Mouse (Mus musculus) forebrain, embryonic 14.5 days (tissue): ENCODE measurements at regions not wholly inside any gene's neighbourhood (a gene's known extent, or its start where the extent isn't known, plus 50 kb on each side); places are given as distances from the start of the nearest gene placed in this dataset.

Source experiments
- ATAC-seq: fragments of 200-750 bp; cut with Nextera tagmentation; 2 replicates; pipeline ENCODE4 v1.8.0; 2017; ENCODE audit warnings: mild to moderate bottlenecking, moderate library complexity
- DNase-seq: peaks from one replicate; pipeline ENCODE4 v3.0.0-alpha.2; 2015; ENCODE audit warnings: low spot score
- H3K27ac ChIP-seq: fragments of 300-500 bp; sonication (generic); 2 replicates; pipeline ENCODE4 v1.5.1; 2014; ENCODE audit warnings: low read depth, mild to moderate bottlenecking, control low read depth, low read length, moderate library complexity
- H3K27me3 ChIP-seq: fragments of 300-500 bp; sonication (generic); replicated peaks from 2 replicates; pipeline ENCODE4 v1.6.1; 2014; ENCODE audit warnings: low read length, control low read depth, mixed read lengths; ENCODE audit not compliant: control insufficient read depth, insufficient read depth
- H3K36me3 ChIP-seq: fragments of 300-500 bp; sonication (generic); 2 replicates; pipeline ENCODE4 v1.6.1; 2014; ENCODE audit warnings: low read length, control low read depth; ENCODE audit not compliant: control insufficient read depth, insufficient read depth
- H3K4me1 ChIP-seq: fragments of 300-500 bp; sonication (generic); 2 replicates; pipeline ENCODE4 v1.6.1; 2014; ENCODE audit warnings: antibody characterized with exemption, low read length, control low read depth; ENCODE audit not compliant: control insufficient read depth, insufficient read depth
- H3K4me2 ChIP-seq: fragments of 300-500 bp; sonication (generic); 2 replicates; pipeline ENCODE4 v1.6.1; 2014; ENCODE audit warnings: mild to moderate bottlenecking, control low read depth, low read length
- H3K4me3 ChIP-seq: fragments of 300-500 bp; sonication (generic); 2 replicates; pipeline ENCODE4 v1.5.1; 2014; ENCODE audit warnings: low read depth, low read length, control low read depth
- H3K9ac ChIP-seq: fragments of 300-500 bp; sonication (generic); 2 replicates; pipeline ENCODE4 v1.6.1; 2014; ENCODE audit warnings: mild to moderate bottlenecking, low read length, control low read depth, moderate library complexity
- H3K9me3 ChIP-seq: fragments of 300-500 bp; sonication (generic); replicated peaks from 2 replicates; pipeline ENCODE4 v1.6.1; 2016; ENCODE audit warnings: low read length, control low read depth, mixed read lengths; ENCODE audit not compliant: control insufficient read depth
- WGBS: fragments of 180-500 bp; shearing (Covaris S2); extraction: QIAGEN DNeasy Blood & Tissue Kit; methylation state at CpG from one replicate; pipeline ENCODE4 v1.1.7; 2014; 5-methylcytosine and 5-hydroxymethylcytosine counted together

DNA sequence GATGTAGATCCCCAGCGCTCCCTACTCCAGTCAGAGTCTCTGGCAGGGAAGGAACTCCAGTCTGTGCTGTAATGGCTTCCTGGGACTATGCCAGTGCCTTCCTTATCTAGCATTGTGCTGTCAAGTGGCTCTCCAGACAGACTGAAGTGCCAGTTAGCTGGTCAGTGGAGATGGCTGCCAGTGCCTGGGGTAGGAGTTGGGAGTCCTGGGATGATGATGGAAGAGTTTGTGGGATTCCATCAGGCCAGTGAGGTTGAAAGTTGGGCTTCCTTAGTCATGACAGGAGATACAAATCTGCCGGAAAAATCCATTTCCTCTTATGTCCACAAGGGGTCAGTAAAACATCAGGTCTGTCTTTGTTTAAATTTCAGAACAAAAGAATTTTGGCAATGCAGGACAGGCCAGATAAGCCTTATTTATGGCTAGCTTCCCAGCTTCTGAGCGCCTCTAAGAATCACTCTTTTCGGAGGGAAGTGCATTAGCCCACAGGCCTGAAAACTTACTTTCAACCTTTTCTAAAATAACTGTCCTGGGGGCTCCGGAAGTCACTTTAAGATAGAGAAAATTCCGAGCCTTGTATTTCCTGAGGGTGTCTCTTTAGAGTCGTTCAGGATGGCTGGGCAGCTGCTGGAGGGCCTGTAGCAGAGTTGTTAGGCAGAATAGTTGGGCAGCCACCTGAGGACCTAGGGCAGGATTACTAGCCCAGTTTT is 79.5 kb upstream of the Camk1g start:
- 0 out of 2 replicates have a peak overlapping the region, but pooled peaks have one; percentile 9 for H3K9ac ChIP-seq
- DNase-seq, result peak; percentile 90
- no peaks in the 10 kb centered on the region for H3K4me1 ChIP-seq
- no peaks in the 10 kb centered on the region for H3K9me3 ChIP-seq
- H3K4me3 ChIP-seq, result no peak overlapping the region
- ATAC-seq, result peak; percentile 76
- H3K4me2 ChIP-seq, result no peak overlapping the region
- no peaks in the 10 kb centered on the region for H3K36me3 ChIP-seq
- H3K27me3 ChIP-seq, result no peaks in the 10 kb centered on the region
- peak overlapping the region; percentile 72 for H3K27ac ChIP-seq
- 19% methylated on average over 7 of the region's 7 CpGs for WGBS

DNA sequence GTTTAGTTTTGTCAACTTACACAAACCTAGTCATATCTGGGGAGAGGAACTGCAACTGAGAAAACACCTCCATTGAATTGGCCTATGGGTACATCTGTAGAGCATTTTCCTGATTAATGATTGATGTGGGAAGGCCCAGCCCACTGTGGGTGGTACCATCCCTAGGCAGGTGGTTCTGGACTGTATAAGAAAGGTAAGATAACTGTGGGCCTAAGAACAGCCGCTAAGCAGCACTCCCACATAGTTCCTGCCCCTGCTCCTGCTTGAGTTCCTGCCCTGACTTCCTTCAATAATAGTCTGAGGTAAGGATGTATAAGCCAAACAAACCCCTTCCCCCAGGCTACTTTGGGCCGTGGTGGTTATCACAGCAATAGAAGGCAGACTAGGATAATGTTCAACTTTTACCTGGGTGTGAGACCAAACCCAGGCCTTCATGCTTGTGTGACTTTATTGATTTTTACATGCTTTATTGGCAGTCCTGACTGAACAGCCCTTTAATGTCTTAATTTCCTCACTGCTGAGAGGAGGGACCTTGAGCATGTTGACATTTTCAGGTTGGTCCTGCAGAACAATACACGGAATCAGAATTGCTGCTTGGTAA is 78.8 kb upstream of the Camk1g start:
- H3K4me3 ChIP-seq, result no peak overlapping the region
- no peaks in the 10 kb centered on the region for H3K36me3 ChIP-seq
- H3K27me3 ChIP-seq, result no peaks in the 10 kb centered on the region
- DNase-seq (no peak), ATAC-seq (no peak)
- no peaks in the 10 kb centered on the region for H3K4me1 ChIP-seq
- H3K27ac ChIP-seq, result no peak overlapping the region; the same call in 1 of the 2 replicates
- H3K4me2 ChIP-seq, result no peak overlapping the region
- H3K9me3 ChIP-seq, result no peaks in the 10 kb centered on the region
- 70% methylated on average over 3 of the region's 3 CpGs for WGBS
- no peak overlapping the region for H3K9ac ChIP-seq

DNA sequence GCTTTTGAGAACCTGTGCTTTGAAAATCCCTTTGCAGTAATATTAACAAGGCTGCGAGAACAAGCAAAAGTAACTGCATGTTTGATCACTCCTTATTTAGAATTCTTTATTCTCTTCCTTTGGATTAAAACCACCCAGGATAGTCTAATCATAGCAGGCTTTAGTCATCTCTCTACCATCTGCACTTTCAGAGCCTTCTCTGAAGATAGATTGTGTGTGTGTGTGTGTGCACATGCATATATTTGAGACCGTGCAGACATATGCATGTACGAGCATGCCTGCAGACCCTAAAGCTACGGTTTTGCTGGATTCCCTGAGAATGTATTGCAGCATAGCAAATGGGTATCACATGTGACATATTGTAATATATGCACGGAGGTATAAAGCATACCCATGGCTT is 77.5 kb upstream of the Camk1g start:
- Histone ChIP-seq H3K27ac (no peak overlapping the region), H3K4me2 (no peak overlapping the region), H3K4me1 (no peaks in the 10 kb centered on the region), H3K4me3 (no peak overlapping the region), H3K36me3 (no peaks in the 10 kb centered on the region), H3K27me3 (no peaks in the 10 kb centered on the region), H3K9me3 (no peaks in the 10 kb centered on the region), H3K9ac (no peak overlapping the region)
- WGBS, result 87% methylated on average over 5 of the region's 5 CpGs
- no peak for ATAC-seq
- DNase-seq, result no peak

DNA sequence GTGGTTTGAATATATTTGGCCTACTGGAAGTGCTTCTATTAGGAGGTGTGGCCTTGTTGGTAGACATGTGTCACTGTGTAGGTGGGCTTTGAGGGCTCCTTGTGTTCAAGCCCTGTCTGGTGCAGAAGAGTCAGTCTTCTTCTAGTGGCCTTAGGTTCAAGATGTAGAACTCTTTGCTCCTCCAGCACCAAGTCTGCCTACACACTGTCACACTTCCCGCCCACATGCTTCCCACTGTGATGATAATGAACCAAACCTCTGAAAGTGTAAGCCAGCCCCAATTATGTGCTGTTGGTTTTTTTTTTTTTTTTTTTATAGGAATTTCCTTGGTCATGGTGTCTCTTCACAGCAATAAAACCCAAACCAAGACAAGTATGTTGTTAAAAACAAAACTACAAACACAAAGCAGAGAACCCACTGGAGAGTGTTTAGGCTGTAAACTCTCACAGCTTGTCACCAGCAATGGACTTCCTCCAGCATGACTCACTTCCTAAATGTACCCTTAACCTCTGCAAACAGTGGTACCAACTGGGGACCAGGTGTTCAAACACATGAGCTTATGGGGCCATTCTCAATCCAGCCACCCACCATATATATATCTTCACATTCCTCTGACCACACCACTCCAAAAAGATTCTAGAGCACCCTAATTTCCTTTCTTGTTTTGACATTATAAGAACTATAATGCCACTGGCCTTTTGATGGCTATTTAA is 74.0 kb upstream of the Camk1g start:
- DNase-seq (no peak), ATAC-seq (no peak)
- Histone ChIP-seq H3K4me3 (no peak overlapping the region), H3K9ac (no peak overlapping the region), H3K27me3 (no peaks in the 10 kb centered on the region; the same call in 1 of the 2 replicates), H3K27ac (no peak overlapping the region), H3K4me1 (no peaks in the 10 kb centered on the region), H3K4me2 (no peak overlapping the region), H3K9me3 (no peaks in the 10 kb centered on the region), H3K36me3 (no peaks in the 10 kb centered on the region)
- WGBS, result 59% methylated on average over 1 of the region's 1 CpGs

DNA sequence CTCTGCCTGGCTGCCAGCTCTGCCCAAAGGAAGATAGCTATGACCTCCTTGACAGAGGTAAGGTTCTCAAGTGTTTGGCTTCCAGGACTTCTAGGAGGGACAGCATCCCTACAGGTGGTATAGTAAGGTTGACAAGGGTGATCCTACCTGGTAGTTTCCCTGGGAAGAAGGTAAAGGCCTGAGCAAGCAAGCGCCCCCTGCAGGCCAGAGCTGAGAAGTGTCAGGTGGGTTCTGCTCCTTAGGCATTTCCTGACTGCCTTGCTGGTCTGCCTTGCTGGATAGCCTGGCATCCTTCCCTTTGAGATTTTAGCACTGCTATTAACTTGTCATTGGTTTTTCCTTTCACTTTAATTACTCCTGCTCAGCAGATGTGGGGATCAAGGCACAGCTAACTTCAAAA is 70.4 kb upstream of the Camk1g start:
- no peak overlapping the region for H3K4me3 ChIP-seq
- no peaks in the 10 kb centered on the region for H3K36me3 ChIP-seq
- H3K27me3 ChIP-seq, result peaks cover 5% of the 10 kb centered on the region
- H3K9ac ChIP-seq, result no peak overlapping the region
- no peaks in the 10 kb centered on the region for H3K9me3 ChIP-seq
- DNase-seq (no peak), ATAC-seq (no peak)
- no peak overlapping the region for H3K4me2 ChIP-seq
- 0% methylated on average over 1 of the region's 1 CpGs for WGBS
- H3K27ac ChIP-seq, result no peak overlapping the region
- H3K4me1 ChIP-seq, result no peaks in the 10 kb centered on the region

DNA sequence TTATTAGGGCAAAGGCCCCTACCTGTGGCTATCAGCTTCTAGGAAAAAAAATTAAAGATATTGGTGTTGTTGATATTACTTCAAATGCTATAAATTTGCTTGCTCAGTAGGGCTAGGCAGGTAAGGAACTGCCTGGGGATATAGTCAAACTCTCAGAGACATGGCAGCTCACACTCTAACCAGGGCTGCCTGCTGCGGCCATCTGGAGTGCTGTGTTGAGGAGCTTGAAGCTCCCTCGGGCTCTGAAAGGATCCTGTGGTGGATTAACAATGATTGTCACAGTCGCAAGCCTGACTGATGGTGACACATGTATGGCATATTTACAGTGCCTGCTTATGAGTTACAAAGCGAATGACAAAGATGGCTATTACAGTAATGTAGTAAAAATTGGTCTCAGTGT is 64.2 kb upstream of the Camk1g start:
- 40% methylated on average over 4 of the region's 4 CpGs for WGBS
- Histone ChIP-seq H3K9me3 (no peaks in the 10 kb centered on the region), H3K4me1 (peaks cover 18% of the 10 kb centered on the region), H3K27me3 (peaks cover 14% of the 10 kb centered on the region; the same call in 1 of the 2 replicates), H3K36me3 (no peaks in the 10 kb centered on the region), H3K9ac (no peak overlapping the region), H3K27ac (no peak overlapping the region), H3K4me2 (no peak overlapping the region), H3K4me3 (no peak overlapping the region)
- DNase-seq, result peak; percentile 50
- peak; percentile 43; the same call in 1 of the 2 replicates for ATAC-seq

DNA sequence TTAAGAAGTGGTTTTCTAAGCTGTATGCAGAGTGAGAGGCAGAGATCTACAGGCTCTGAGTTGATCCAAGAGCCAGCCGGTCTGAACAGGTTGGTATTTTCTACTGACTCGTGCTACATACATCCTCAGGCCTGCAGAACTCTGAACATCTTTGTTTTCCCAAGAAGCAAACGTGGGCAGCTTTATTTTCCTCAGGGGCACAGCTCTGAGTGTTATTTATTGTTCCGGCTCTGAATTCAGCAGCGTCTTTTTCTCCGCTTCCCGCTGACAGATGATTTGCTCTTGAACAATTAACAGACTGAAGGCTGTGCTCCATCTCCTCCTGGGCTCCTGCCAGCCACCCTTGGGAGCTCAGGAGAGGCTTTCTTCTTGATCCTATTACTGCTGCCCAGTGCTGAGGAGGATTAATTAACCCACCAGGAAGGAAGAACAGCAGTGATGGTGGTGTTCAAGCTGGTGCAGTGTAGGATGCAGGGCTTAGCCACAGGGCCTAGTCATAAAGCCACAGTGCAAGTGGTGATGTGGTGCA is 63.5 kb upstream of the Camk1g start:
- Histone ChIP-seq H3K4me3 (no peak overlapping the region), H3K4me1 (peaks cover 18% of the 10 kb centered on the region), H3K36me3 (no peaks in the 10 kb centered on the region), H3K4me2 (0 out of 2 replicates have a peak overlapping the region, but pooled peaks have one; percentile 10), H3K27ac (peak overlapping the region; percentile 45; the same call in 1 of the 2 replicates), H3K9ac (no peak overlapping the region), H3K9me3 (no peaks in the 10 kb centered on the region), H3K27me3 (peaks cover 20% of the 10 kb centered on the region; the same call in 1 of the 2 replicates)
- DNase-seq (peak; percentile 73), ATAC-seq (peak; percentile 76)
- 2% methylated on average over 7 of the region's 7 CpGs for WGBS

DNA sequence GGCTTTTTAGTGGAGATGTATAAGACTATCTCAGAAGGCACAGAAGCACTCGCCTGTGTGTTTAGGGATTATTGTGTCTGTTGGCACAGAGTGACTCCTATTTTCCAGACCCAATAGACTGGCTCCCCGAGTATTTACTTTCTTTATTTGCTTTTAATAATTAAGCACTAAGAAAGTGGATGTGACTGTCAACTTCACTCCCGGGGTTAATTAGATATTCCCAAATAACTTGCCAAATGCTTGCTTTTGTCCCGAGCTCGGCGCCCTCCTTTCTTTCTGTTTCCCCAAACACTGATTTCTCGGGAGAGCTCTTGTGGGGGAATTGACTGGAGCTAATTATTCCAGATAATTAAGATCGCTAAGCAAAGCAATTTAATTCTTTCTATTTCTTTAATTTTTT is 60.1 kb upstream of the Camk1g start:
- Histone ChIP-seq H3K4me2 (no peak overlapping the region), H3K4me3 (no peak overlapping the region), H3K27ac (no peak overlapping the region), H3K27me3 (peaks cover 32% of the 10 kb centered on the region; the same call in 1 of the 2 replicates), H3K9ac (no peak overlapping the region), H3K9me3 (no peaks in the 10 kb centered on the region), H3K4me1 (peaks cover 18% of the 10 kb centered on the region), H3K36me3 (no peaks in the 10 kb centered on the region)
- no peak for ATAC-seq
- 5% methylated on average over 8 of the region's 8 CpGs for WGBS
- peak; percentile 72 for DNase-seq
